Mouse (Mus musculus) limb, embryonic 14.5 days (tissue): ENCODE data around the gene Zmynd19. TPM values are rescaled to one million over a fixed set of nuclear protein-coding genes. Genes with fewer than 3 reads are reported as not detected.

ENCODE experiments used
- ATAC-seq: fragments of 200-750 bp; cut with Nextera tagmentation; 2 replicates; pipeline ENCODE4 v1.8.0; 2017; ENCODE audit warnings: low read depth, moderate number of reproducible peaks, moderate TSS enrichment; ENCODE audit not compliant: low FRiP score
- DNase-seq: peaks from one replicate; pipeline ENCODE4 v3.0.0-alpha.2; 2015; ENCODE audit warnings: low spot score
- H3K27ac ChIP-seq: fragments of 300-500 bp; sonication (generic); replicated peaks from 2 replicates; pipeline ENCODE4 v1.5.1; 2014; ENCODE audit warnings: low read depth, mild to moderate bottlenecking, low read length, moderate library complexity, mixed read lengths
- H3K27me3 ChIP-seq: fragments of 300-500 bp; sonication (generic); 2 replicates; pipeline ENCODE4 v1.6.1; 2014; ENCODE audit warnings: low read length, mixed read lengths; ENCODE audit not compliant: control insufficient read depth, insufficient read depth
- H3K36me3 ChIP-seq: fragments of 300-500 bp; sonication (generic); 2 replicates; pipeline ENCODE4 v1.6.1; 2014; ENCODE audit warnings: mild to moderate bottlenecking, low read length, moderate library complexity, mixed read lengths; ENCODE audit not compliant: control insufficient read depth, insufficient read depth
- H3K4me1 ChIP-seq: fragments of 300-500 bp; sonication (generic); 2 replicates; pipeline ENCODE4 v1.6.1; 2014; ENCODE audit warnings: antibody characterized with exemption, low read length, mixed read lengths; ENCODE audit not compliant: control insufficient read depth, insufficient read depth
- H3K4me2 ChIP-seq: fragments of 300-500 bp; sonication (generic); replicated peaks from 2 replicates; pipeline ENCODE4 v1.6.1; 2014; ENCODE audit warnings: low read depth, mild to moderate bottlenecking, low read length, moderate library complexity; ENCODE audit not compliant: severe bottlenecking
- H3K4me3 ChIP-seq: fragments of 300-500 bp; sonication (generic); replicated peaks from 2 replicates; pipeline ENCODE4 v1.5.1; 2014; ENCODE audit warnings: low read length
- H3K9ac ChIP-seq: fragments of 300-500 bp; sonication (generic); 2 replicates; pipeline ENCODE4 v1.6.1; 2014; ENCODE audit warnings: mild to moderate bottlenecking, low read depth, low read length, moderate library complexity; ENCODE audit not compliant: severe bottlenecking
- H3K9me3 ChIP-seq: fragments of 300-500 bp; sonication (generic); 2 replicates; pipeline ENCODE4 v1.6.1; 2016; ENCODE audit warnings: low read length; ENCODE audit not compliant: control insufficient read depth
- POLR2A ChIP-seq: fragments of 200-500 bp; IDR thresholded peaks from 2 replicates; pipeline ENCODE4 v1.8.0; 2012; ENCODE audit warnings: inconsistent platforms, mild to moderate bottlenecking, moderate library complexity, borderline replicate concordance; ENCODE audit not compliant: insufficient read depth, insufficient read length; ENCODE audit errors: extremely low read depth
- WGBS: fragments of 180-500 bp; shearing (Covaris S2); extraction: QIAGEN DNeasy Blood & Tissue Kit; methylation state at CpG from one replicate; pipeline ENCODE4 v1.1.7; 2014; 5-methylcytosine and 5-hydroxymethylcytosine counted together
- polyA plus RNA-seq, 2 experiments: library from polyadenylated mRNA; depleted of rRNA in 1 of 2; stranded (reverse) in 1 of 2; unstranded in 1 of 2; fragments of >200 nt; fragmentation: Nextera tagmentation in 1 of 2; extraction: Ambion mirVana in 1 of 2; gene quantifications; 2 replicates each; pipeline versions ENCODE4 v1.2.1 to v1.2.3; 2012 to 2014

Gene Zmynd19
- polyA plus RNA-seq, 2 experiments, result 21.2 to 31.5 TPM

DNA sequence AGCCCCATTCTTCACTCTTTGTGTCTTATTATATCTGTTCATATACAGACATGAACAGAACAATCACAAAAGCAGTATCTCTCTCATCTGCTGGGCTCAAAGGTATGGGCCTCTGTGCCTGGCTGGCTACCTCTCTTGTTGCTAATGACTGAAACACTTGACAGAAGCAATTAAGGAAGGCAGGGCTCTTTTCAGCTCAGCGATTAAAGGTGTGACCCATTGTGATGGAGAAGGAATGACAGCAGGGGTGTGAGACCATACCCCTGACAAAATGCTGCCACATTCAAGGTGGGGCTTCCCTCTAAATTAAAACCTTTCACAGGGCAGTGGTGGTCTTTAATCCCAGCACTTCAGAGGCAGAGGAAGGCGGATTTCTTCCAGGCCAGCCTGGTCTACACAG lies 38.2 kb downstream of the Zmynd19 start:
- H3K9ac ChIP-seq, result no peak overlapping the region
- TF ChIP-seq POLR2A, result no peak
- peaks cover 3% of the 10 kb centered on the region; the same call in 1 of the 2 replicates for H3K36me3 ChIP-seq
- 51% methylated on average over 2 of the region's 2 CpGs for WGBS
- H3K27ac ChIP-seq, result no peak overlapping the region
- no peaks in the 10 kb centered on the region for H3K9me3 ChIP-seq
- H3K4me1 ChIP-seq, result no peaks in the 10 kb centered on the region
- H3K27me3 ChIP-seq, result no peaks in the 10 kb centered on the region
- H3K4me3 ChIP-seq, result no peak overlapping the region
- no peak for ATAC-seq
- H3K4me2 ChIP-seq, result no peak overlapping the region
- no peak for DNase-seq

DNA sequence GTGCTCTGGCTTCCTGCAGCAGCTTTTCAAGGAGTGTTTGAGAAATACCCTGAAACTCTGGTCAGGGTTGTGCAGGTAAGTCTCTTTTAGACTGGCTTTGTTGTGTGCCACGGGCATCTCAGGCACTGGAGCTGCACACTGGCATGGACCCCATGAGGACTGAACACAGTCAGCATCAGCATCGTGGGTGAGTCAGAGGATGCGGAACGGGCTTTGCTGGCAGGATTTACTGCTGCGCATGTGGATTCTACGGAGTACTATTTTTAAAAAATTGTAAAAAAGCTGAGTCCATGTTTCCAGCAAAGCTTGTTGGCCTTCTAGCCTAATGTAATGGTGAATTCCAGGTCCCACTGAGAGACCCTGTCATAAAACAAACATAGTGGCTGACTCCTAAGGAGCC lies 45.7 kb downstream of the Zmynd19 start:
- Histone ChIP-seq H3K36me3 (no peaks in the 10 kb centered on the region), H3K4me3 (no peak overlapping the region), H3K27ac (no peak overlapping the region), H3K9ac (no peak overlapping the region), H3K4me2 (no peak overlapping the region), H3K9me3 (no peaks in the 10 kb centered on the region), H3K27me3 (no peaks in the 10 kb centered on the region), H3K4me1 (no peaks in the 10 kb centered on the region)
- DNase-seq (no peak), ATAC-seq (no peak)
- WGBS, result 89% methylated on average over 6 of the region's 6 CpGs
- no peak for TF ChIP-seq POLR2A

DNA sequence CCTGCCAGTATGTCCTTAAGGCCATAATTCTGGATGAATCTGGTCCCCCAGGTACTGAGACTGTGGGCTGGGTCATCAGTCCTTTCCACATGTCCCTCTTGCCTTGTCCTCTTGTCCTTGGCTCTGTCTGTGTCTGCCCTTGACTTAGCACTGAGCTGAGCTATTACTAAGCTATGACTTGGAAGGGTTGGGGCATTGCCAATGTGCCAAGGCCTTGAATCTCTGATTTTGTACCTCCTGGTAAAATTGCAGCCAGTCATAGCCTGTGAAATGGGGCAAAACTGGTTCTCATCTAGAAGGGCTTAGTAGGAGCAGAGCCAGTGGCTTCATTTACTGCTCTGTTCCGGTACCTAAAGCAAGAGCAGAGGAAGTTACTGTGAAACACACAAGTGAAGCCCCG lies 46.9 kb downstream of the Zmynd19 start:
- no peaks in the 10 kb centered on the region for H3K36me3 ChIP-seq
- no peak for TF ChIP-seq POLR2A
- 85% methylated on average over 2 of the region's 2 CpGs for WGBS
- no peak overlapping the region for H3K4me3 ChIP-seq
- no peaks in the 10 kb centered on the region for H3K27me3 ChIP-seq
- DNase-seq (no peak), ATAC-seq (no peak)
- H3K9ac ChIP-seq, result no peak overlapping the region
- no peaks in the 10 kb centered on the region for H3K4me1 ChIP-seq
- H3K27ac ChIP-seq, result no peak overlapping the region
- no peak overlapping the region for H3K4me2 ChIP-seq
- H3K9me3 ChIP-seq, result no peaks in the 10 kb centered on the region

DNA sequence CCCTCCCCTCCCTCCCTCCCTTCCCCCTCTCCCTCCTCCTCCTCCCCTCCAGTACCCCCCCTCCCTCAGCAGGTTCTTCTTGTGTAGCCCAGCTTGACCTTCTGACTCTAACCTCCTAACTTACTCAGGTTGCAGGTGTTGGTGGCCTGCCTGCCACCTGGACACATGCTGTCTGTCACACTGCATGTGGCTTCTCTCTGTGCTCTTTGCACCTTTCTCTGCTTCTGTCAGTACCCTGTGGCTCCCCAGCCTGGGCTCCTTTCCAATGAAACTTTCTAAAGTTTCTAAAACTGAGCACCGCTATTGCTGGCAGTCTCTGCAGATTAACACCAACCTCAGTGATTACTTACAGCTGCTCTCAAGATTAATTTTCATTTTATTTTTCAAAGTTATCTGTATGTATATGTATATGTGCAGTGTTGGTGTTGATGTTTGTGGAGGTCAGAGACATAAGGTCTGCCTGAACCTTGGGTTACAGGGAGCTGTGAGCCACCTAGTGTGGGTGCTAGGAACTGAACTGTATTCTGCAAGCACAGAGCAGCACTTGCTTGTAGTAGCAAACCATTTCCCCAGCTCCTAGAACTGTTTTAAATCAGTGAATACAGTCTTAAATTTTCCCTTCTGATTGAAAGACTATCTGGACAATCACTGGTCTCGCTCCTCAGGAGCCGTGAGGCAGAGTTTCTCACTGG lies 51.1 kb downstream of the Zmynd19 start:
- Histone ChIP-seq H3K4me1 (no peaks in the 10 kb centered on the region), H3K4me3 (no peak overlapping the region), H3K27ac (no peak overlapping the region), H3K27me3 (no peaks in the 10 kb centered on the region), H3K36me3 (no peaks in the 10 kb centered on the region), H3K9ac (no peak overlapping the region), H3K4me2 (no peak overlapping the region), H3K9me3 (no peaks in the 10 kb centered on the region)
- WGBS, result 70% methylated on average over 3 of the region's 3 CpGs
- no peak for TF ChIP-seq POLR2A
- ATAC-seq (no peak), DNase-seq (no peak)

- 78% methylated on average over 9 of the region's 9 CpGs for WGBS
- Histone ChIP-seq H3K36me3 (no peaks in the 10 kb centered on the region), H3K27me3 (no peaks in the 10 kb centered on the region), H3K4me3 (no peak overlapping the region), H3K4me2 (no peak overlapping the region), H3K9me3 (no peaks in the 10 kb centered on the region), H3K9ac (no peak overlapping the region), H3K27ac (no peak overlapping the region), H3K4me1 (no peaks in the 10 kb centered on the region)
- no peak for TF ChIP-seq POLR2A
- DNase-seq (no peak), ATAC-seq (no peak)
These were observed 54.6 kb downstream of the Zmynd19 start for GRCm38 (mm10) chr2:25003946-25004786.
